Mouse (Mus musculus) cerebellum, adult 9-11 months (tissue): ENCODE measurements around the gene Dnajc27.

Experiments used
- DNase-seq: peaks from one replicate; pipeline ENCODE4 v3.0.0; 2022

Gene Dnajc27

DNA sequence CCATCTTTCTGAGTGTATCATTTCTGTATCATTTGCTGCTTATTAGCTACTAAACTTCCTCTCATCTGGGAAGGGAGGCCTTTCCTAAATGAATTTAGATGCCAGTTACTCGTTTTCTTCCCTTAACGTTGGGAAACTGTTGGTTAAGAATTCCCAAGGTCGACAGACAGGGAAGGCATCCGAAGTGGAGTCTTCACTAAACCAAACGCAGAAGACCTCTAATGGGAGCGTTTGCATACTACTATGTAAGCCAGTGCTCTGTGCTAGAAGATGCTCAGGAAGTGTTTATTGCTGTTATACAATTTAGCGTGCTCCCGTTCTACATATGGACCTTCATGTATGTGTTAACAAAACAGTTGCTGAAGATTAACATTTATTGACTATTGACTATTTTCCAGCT, 1.1 kb downstream of the Dnajc27 start:
- DNase-seq: no peak

GRCm38 (mm10) chr12:4107383-4107782, 25.0 kb downstream of the Dnajc27 start:
- peak; percentile 76 for DNase-seq

DNA sequence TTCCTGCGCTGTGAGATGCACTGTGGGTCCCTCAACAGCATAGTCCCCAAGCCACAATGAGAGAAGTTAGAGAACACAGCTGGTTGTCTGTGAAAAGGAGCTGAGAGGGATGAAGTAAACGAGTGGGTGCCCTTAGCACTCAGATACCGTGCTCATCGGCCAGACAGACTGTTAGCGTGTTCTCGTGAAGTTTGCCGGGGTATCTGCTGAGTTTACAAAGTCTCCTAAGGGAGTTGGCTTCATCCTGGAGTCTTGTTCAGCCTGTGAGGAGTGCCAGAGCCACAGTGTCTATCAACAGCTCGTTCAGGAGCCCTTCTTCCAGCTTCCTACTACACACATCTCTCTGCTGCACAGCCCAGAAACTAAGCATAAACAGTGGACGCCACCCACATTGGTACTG, 33.7 kb downstream of the Dnajc27 start:
- DNase-seq: no peak

DNA sequence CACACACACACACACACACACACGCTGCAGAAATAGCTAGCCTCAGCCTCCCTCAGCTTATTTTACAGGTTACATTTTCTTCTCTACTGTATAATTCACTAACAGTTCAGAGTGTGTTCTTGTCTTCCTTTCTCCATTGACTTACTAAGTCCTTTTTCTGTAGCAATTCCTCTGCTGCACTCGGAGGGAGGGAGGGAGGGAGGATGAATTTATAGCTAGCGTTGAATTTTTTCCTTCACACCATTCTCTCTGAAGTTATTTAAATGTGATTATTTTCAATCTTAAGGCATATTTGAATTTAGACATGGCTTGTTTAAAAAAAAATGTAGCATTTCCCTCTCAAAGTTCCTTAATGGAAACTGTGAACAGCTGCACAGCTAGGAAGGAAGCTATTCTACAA, 34.8 kb downstream of the Dnajc27 start:
- no peak for DNase-seq

DNA sequence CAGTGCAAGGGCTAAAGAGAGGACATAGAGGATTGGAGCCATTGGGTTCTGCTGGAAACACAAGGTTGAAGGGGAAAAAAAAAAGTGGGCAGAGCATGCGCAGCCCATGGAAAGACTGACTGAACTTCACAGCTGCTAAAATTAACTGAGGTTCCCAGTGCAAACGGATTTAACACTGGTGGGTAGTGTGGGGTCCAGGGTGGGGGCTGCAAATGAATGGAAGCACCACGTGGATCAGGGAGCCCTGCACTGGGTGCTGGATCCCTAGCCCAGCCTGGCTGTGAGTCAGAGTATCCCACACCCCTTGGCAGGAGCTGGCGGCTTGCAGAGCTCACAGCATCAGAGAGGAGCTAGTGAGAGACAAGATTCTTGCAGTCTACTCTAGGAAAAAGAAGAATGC, 35.2 kb downstream of the Dnajc27 start:
- no peak for DNase-seq

DNA sequence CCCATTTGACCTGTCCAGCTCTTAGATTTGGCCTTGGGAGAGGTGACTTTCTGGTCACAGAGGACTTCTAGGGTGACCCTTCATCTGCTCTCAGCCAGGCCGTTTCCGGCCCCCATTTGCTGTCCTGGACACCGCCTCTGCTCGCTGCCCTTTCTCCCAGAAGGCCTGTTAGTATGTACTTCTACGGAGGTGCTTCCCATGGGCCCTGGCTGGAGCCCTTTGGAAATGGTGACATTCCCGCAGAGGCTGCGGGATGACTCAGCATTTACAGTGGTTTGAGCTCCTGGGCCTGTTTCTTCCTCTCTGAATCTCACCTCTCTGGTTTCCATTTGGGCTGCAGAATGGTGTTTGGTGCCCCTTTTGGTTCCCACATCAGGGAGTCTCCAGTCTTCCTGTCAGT, 45.0 kb downstream of the Dnajc27 start:
- no peak for DNase-seq

DNA sequence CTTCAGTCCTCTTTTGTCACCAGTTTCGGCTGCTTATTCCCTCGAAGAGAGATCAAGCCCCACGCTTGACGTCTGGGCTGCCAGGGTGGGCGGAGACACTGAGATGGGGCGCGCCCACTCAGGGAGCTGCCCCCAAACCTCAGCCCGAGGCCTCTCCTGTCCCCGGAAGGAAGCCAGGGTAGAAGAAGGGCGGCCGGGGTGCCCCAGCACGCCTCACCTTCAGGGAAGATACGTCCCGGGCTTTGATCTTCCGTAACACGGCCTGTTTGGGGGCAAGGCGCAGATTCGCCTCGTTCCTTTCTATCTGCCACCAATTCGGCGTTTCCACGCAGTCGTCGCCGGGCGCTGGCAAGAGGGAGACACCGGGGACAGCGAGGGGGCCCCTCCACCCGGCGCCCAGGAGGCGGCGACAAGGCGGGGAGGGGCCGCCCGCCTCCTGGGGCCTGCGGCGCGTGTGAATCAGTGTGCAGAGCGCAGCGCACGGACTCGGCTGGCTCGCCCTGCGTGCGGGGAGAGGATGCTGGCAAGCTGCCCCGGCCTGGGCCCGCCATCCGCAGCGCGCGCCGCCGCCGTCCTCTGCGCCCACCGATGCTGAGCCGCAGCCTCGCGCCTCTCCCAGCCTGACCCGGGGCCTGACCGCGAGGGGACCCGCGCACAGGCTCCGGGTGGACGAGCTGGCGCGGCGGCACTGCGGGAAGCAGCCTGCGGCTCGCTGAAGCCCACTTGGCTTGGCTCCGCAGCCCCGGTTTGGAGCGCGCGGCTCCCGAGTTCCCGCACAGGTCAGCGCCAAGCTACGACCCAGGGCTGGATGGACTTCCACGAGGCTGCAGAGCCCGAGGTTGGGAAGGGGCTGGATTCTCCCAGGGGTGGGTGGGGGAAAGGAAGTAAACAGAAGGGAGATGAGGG, 50.8 kb downstream of the Dnajc27 start, which contains the start of gene Adcy3:
Adcy3 (plus strand) TSS at position 163 of the 906 bp plus-strand sequence.
- DNase-seq: peak; percentile 77

GRCm38 (mm10) chr12:4133847-4134212, 51.4 kb downstream of the Dnajc27 start:
- DNase-seq: peak; percentile 50

GRCm38 (mm10) chr12:4143179-4143578, 60.8 kb downstream of the Dnajc27 start:
- no peak for DNase-seq

DNA sequence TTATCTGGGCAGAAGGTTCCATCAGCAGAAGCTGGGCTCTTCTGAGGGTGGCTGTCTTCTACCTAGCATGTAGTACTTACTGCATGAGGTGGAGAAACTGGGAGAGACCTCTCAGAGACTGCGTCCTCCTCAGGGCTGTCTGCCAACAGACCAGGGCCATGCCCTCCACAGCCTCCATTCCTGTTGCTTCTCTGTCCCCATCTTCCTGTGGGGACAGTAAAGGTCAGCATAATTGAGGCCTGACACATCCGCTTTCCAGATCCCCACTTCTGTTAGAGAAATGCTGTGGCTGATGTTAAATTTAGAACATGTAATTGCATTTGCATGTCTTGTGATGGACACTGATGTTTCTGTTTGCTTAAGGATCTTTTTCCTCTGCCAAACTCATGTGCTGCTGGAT, 68.6 kb downstream of the Dnajc27 start:
- DNase-seq: no peak

- DNase-seq: no peak
These were observed 69.6 kb downstream of the Dnajc27 start for GRCm38 (mm10) chr12:4151969-4152368.

DNA sequence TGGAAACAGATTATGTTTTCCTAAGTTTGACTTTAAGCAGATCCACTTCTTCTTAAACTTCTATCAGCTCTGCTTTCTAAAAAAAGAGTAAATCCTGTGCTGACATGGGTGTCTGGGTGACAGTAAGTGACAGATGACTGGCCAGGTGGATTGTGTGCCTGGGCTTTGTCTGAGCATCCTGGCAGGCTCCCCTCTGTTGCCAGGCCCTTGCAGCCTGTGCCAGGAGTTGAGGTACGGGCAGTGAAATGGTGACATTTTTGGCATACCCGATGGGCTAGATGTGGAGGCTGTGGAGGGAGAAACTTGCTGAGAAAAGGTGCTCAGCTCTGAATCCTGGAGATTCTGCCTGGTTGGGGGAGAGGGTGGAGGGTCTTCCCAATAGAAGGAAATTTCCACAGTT, 75.1 kb downstream of the Dnajc27 start:
- DNase-seq: peak; percentile 93

DNA sequence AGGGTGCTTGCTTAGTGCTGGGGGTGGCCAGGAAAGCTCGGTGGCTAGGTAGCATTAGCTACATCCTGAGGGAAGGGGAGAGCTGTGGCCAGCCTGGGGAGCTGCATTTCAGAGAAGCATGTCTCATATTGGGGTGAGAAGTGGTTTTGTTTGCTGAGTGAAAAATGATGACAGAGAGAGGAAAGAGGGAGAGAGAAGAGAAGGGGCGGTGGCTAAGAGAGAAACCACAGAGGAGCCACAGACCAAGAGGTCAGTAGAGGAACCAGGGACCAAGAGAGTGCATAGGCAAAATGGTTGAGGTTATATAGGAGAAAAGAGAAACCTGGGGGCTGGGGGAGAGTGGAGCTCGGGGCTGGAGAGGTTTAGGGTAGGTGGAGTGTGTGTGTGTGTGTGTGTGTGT, 75.8 kb downstream of the Dnajc27 start:
- no peak for DNase-seq

DNA sequence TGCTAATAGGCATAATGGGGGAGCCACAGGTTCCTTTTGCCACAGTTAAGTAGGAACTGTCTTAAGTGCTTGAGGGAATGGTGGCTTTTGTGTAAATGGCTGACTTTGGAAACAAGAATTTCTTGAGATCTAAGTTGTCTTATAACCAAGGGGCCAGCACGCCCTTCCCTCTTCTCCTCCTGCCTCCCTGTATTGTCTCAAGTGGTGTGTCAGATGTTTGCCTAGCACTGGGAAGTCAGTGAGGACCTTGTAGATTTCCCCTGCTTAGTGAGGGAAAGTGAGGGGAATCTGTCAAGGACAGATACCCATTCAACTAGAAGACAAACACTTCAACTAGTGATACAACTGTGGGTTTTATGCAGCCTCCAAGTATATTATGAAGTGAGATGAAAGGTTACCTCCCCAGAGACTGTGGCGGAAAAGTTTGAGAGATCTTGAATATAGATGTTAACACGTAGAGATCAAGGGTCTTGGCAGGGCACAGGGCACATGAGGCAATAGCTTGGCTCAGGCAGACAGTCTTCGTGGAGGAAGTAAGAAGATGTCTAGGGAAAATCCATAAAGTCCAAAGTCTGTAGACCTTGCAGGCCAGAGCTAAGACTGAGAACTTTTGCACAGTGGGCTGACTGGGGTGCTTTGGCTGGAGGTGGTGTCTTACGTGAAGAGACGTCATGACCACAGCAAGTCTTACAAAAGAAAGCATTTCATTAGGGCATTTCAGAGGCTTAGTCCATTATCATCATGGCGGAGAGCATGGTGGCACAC, 76.7 kb downstream of the Dnajc27 start:
- no peak for DNase-seq
